Mouse (Mus musculus) forebrain, embryonic 14.5 days (tissue): ENCODE measurements around the gene Crbn. TPM values are rescaled to one million over a fixed set of nuclear protein-coding genes. Genes with fewer than 3 reads are reported as not detected.

Source experiments
- ATAC-seq: fragments of 200-750 bp; cut with Nextera tagmentation; 2 replicates; pipeline ENCODE4 v1.8.0; 2017; ENCODE audit warnings: mild to moderate bottlenecking, moderate library complexity
- DNase-seq: peaks from one replicate; pipeline ENCODE4 v3.0.0-alpha.2; 2015; ENCODE audit warnings: low spot score
- H3K27ac ChIP-seq: fragments of 300-500 bp; sonication (generic); 2 replicates; pipeline ENCODE4 v1.5.1; 2014; ENCODE audit warnings: low read depth, mild to moderate bottlenecking, control low read depth, low read length, moderate library complexity
- H3K27me3 ChIP-seq: fragments of 300-500 bp; sonication (generic); replicated peaks from 2 replicates; pipeline ENCODE4 v1.6.1; 2014; ENCODE audit warnings: low read length, control low read depth, mixed read lengths; ENCODE audit not compliant: control insufficient read depth, insufficient read depth
- H3K36me3 ChIP-seq: fragments of 300-500 bp; sonication (generic); 2 replicates; pipeline ENCODE4 v1.6.1; 2014; ENCODE audit warnings: low read length, control low read depth; ENCODE audit not compliant: control insufficient read depth, insufficient read depth
- H3K4me1 ChIP-seq: fragments of 300-500 bp; sonication (generic); 2 replicates; pipeline ENCODE4 v1.6.1; 2014; ENCODE audit warnings: antibody characterized with exemption, low read length, control low read depth; ENCODE audit not compliant: control insufficient read depth, insufficient read depth
- H3K4me2 ChIP-seq: fragments of 300-500 bp; sonication (generic); 2 replicates; pipeline ENCODE4 v1.6.1; 2014; ENCODE audit warnings: mild to moderate bottlenecking, control low read depth, low read length
- H3K4me3 ChIP-seq: fragments of 300-500 bp; sonication (generic); 2 replicates; pipeline ENCODE4 v1.5.1; 2014; ENCODE audit warnings: low read depth, low read length, control low read depth
- H3K9ac ChIP-seq: fragments of 300-500 bp; sonication (generic); 2 replicates; pipeline ENCODE4 v1.6.1; 2014; ENCODE audit warnings: mild to moderate bottlenecking, low read length, control low read depth, moderate library complexity
- H3K9me3 ChIP-seq: fragments of 300-500 bp; sonication (generic); replicated peaks from 2 replicates; pipeline ENCODE4 v1.6.1; 2016; ENCODE audit warnings: low read length, control low read depth, mixed read lengths; ENCODE audit not compliant: control insufficient read depth
- WGBS: fragments of 180-500 bp; shearing (Covaris S2); extraction: QIAGEN DNeasy Blood & Tissue Kit; methylation state at CpG from one replicate; pipeline ENCODE4 v1.1.7; 2014; 5-methylcytosine and 5-hydroxymethylcytosine counted together
- polyA plus RNA-seq: library from polyadenylated mRNA; unstranded; fragments of >200 nt; fragmentation: Nextera tagmentation; extraction: Ambion mirVana; gene quantifications from 2 replicates; pipeline ENCODE4 v1.2.1, GENCODE M21; 2014

The Crbn gene
- polyA plus RNA-seq, 1 experiment from 2014 or later: 63.4 TPM

GRCm38 (mm10) chr6:106748887-106749388, 50.9 kb downstream of the Crbn start, which contains the start of gene Il5ra:
TSS of gene Il5ra (minus strand) at chr6:106749037.
- H3K4me2 ChIP-seq: no peak within 1 kb of the TSS
- ATAC-seq (no peak), DNase-seq (no peak)
- H3K9ac ChIP-seq: no peak within 1 kb of the TSS
- H3K36me3 ChIP-seq: no peaks in the 10 kb centered on the region
- H3K27me3 ChIP-seq: no peaks in the 10 kb centered on the region
- no peaks in the 10 kb centered on the region for H3K9me3 ChIP-seq
- H3K4me3 ChIP-seq: no peak within 1 kb of the TSS
- no peak within 1 kb of the TSS for H3K27ac ChIP-seq
- H3K4me1 ChIP-seq: no peaks in the 10 kb centered on the region
- 78% methylated on average over 6 of the region's 6 CpGs for WGBS

DNA sequence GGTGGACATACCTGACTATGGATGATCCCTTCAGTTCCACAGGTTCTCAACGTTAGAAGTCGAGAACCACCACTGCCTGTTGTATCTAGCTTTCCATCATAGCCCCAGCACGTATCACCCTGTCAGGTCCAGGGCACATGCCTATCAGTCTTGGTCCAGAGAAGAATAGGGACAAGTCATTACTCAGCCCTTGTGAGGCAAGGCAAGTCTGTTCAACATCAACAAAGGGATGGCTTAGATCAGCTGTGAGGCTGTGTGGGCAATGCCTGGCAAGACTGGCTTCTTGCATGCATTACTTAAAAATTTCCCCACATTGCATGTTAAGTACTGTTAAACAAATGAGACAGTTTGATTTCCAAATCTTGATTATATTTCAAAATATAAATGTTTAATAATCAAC, 52.1 kb downstream of the Crbn start:
- Histone ChIP-seq H3K4me3 (no peak overlapping the region), H3K9ac (no peak overlapping the region), H3K9me3 (no peaks in the 10 kb centered on the region), H3K4me1 (no peaks in the 10 kb centered on the region), H3K27ac (no peak overlapping the region), H3K4me2 (no peak overlapping the region), H3K27me3 (no peaks in the 10 kb centered on the region), H3K36me3 (no peaks in the 10 kb centered on the region)
- ATAC-seq (no peak), DNase-seq (no peak)
- WGBS: 82% methylated on average over 3 of the region's 3 CpGs

GRCm38 (mm10) chr6:106747251-106747650, 52.6 kb downstream of the Crbn start:
- H3K27ac ChIP-seq: no peak overlapping the region
- 95% methylated on average over 5 of the region's 5 CpGs for WGBS
- no peak for ATAC-seq

DNA sequence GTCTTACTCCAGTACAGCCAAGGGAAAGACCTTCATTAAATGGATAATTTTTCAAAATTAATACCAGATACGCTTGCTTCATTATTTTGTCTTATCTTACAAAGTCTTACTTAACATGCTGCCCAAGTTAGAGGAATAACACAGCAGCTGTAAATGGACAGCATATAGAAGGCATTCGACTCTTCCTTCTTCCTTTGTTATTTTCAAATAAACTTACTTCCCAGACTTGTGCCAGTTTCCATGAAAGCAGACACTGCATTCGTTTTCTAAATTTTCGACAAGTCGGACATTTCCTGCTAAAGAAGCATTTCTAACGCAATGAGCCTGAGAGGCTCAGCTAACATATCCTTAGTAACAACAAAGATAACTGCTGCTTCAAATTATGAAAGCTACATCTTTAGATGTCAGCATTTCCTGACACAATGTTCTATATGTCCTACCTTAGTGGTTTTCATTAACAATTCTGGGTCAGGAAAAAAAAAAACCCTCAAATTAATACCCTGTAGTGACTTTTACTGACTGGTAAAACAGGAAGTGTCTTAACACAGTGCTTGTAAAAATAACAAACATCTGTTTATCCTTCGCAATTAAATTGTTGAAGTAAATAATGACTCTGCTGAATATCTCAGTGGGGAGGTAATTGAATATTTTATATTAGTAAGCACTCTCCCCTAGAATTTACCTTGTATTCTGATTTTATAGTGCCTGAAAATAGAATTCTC, 54.0 kb downstream of the Crbn start:
- DNase-seq (no peak), ATAC-seq (no peak)
- H3K4me1 ChIP-seq: no peaks in the 10 kb centered on the region
- H3K9me3 ChIP-seq: no peaks in the 10 kb centered on the region
- no peak overlapping the region for H3K9ac ChIP-seq
- H3K4me2 ChIP-seq: no peak overlapping the region
- no peak overlapping the region for H3K27ac ChIP-seq
- no peaks in the 10 kb centered on the region for H3K27me3 ChIP-seq
- no peak overlapping the region for H3K4me3 ChIP-seq
- WGBS: 88% methylated on average over 7 of the region's 7 CpGs
- no peaks in the 10 kb centered on the region for H3K36me3 ChIP-seq

More at GRCm38 (mm10) chr6:106747251-106747650, 52.6 kb downstream of the Crbn start:
- no peak for DNase-seq
- Histone ChIP-seq H3K36me3 (no peaks in the 10 kb centered on the region), H3K4me3 (no peak overlapping the region), H3K4me1 (no peaks in the 10 kb centered on the region), H3K27me3 (no peaks in the 10 kb centered on the region), H3K9me3 (no peaks in the 10 kb centered on the region), H3K4me2 (no peak overlapping the region), H3K9ac (no peak overlapping the region)

- H3K27ac ChIP-seq: no peak overlapping the region
- DNase-seq: no peak
- H3K36me3 ChIP-seq: no peaks in the 10 kb centered on the region
- no peaks in the 10 kb centered on the region for H3K4me1 ChIP-seq
- ATAC-seq: no peak
- 75% methylated on average over 7 of the region's 7 CpGs for WGBS
- no peak overlapping the region for H3K4me2 ChIP-seq
- no peaks in the 10 kb centered on the region for H3K27me3 ChIP-seq
- no peaks in the 10 kb centered on the region for H3K9me3 ChIP-seq
- no peak overlapping the region for H3K4me3 ChIP-seq
- no peak overlapping the region for H3K9ac ChIP-seq
Observed at GRCm38 (mm10) chr6:106743556-106744233, 56.2 kb downstream of the Crbn start.

GRCm38 (mm10) chr6:106740244-106740825, 59.5 kb downstream of the Crbn start:
- H3K36me3 ChIP-seq: no peaks in the 10 kb centered on the region
- no peaks in the 10 kb centered on the region for H3K27me3 ChIP-seq
- no peaks in the 10 kb centered on the region for H3K9me3 ChIP-seq
- H3K4me2 ChIP-seq: no peak overlapping the region
- no peak for DNase-seq
- no peak overlapping the region for H3K9ac ChIP-seq
- no peaks in the 10 kb centered on the region for H3K4me1 ChIP-seq
- H3K4me3 ChIP-seq: no peak overlapping the region
- H3K27ac ChIP-seq: no peak overlapping the region
- 95% methylated on average over 1 of the region's 1 CpGs for WGBS
- no peak for ATAC-seq

DNA sequence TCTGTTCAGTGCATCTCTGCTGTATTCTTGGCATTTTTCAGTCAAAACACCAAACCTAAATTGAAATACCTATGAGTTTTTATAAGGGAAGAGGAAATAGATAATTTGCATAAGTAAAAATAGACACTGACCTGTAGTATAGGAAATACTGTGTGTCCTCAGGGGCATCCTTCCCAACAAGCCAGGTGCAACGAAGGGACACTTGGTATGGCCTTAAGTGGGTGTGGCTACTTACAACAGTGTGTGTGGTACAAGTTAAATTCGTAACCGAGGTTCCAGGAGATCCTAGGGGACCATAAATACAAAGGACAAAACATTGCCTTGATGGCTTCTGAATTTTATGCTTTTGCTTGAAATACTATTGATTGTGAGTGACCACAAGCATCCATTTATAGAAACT, 61.6 kb downstream of the Crbn start:
- no peak overlapping the region for H3K4me3 ChIP-seq
- no peaks in the 10 kb centered on the region for H3K4me1 ChIP-seq
- H3K27ac ChIP-seq: no peak overlapping the region
- no peaks in the 10 kb centered on the region for H3K27me3 ChIP-seq
- ATAC-seq: no peak
- H3K9ac ChIP-seq: no peak overlapping the region
- no peaks in the 10 kb centered on the region for H3K9me3 ChIP-seq
- H3K36me3 ChIP-seq: no peaks in the 10 kb centered on the region
- DNase-seq: no peak
- H3K4me2 ChIP-seq: no peak overlapping the region
- WGBS: 74% methylated on average over 3 of the region's 3 CpGs

GRCm38 (mm10) chr6:106732563-106732962, 67.3 kb downstream of the Crbn start:
- ATAC-seq (no peak), DNase-seq (no peak)
- 89% methylated on average over 4 of the region's 4 CpGs for WGBS
- Histone ChIP-seq H3K27ac (no peak overlapping the region), H3K9ac (no peak overlapping the region), H3K4me2 (no peak overlapping the region), H3K9me3 (no peaks in the 10 kb centered on the region), H3K36me3 (no peaks in the 10 kb centered on the region), H3K4me3 (no peak overlapping the region), H3K27me3 (no peaks in the 10 kb centered on the region), H3K4me1 (no peaks in the 10 kb centered on the region)
